Mouse (Mus musculus): ENCODE data around the gene Otulinl. TPM values are rescaled to one million over a fixed set of nuclear protein-coding genes. Genes with fewer than 3 reads are reported as not detected.

The Otulinl gene
- polyA plus RNA-seq, 1 experiment: 12.2 TPM

- WGBS: 77% methylated on average over 3 of the region's 3 CpGs
- Histone ChIP-seq H3K4me1 (ENCODE audit: control insufficient read depth, insufficient read depth, low read length) (no peaks in the 10 kb centered on the region), H3K4me3 (replicated peaks; ENCODE audit: control insufficient read depth, low read depth, low read length) (no peak overlapping the region), H3K27ac (ENCODE audit: control insufficient read depth, insufficient read depth, low read depth, low read length, poor library complexity) (no peak overlapping the region)
- TF ChIP-seq CTCF (IDR thresholded peaks at IDR 0.05; ENCODE audit: control insufficient read depth, insufficient read depth, low read length) (no peak), POLR2A (IDR thresholded peaks at IDR 0.05; ENCODE audit: borderline replicate concordance, control insufficient read depth, low read depth, low read length) (no peak)
Observed at GRCm38 (mm10) chr15:27645250-27645649, 36.1 kb downstream of the Otulinl start.

GRCm38 (mm10) chr15:27642895-27643294, 38.5 kb downstream of the Otulinl start:
- Histone ChIP-seq H3K27ac (ENCODE audit: control insufficient read depth, insufficient read depth, low read depth, low read length, poor library complexity) (no peak overlapping the region), H3K4me1 (ENCODE audit: control insufficient read depth, insufficient read depth, low read length) (no peaks in the 10 kb centered on the region), H3K4me3 (replicated peaks; ENCODE audit: control insufficient read depth, low read depth, low read length) (no peak overlapping the region)
- TF ChIP-seq CTCF (IDR thresholded peaks at IDR 0.05; ENCODE audit: control insufficient read depth, insufficient read depth, low read length): peak; percentile 72
- no peak for TF ChIP-seq POLR2A (IDR thresholded peaks at IDR 0.05; ENCODE audit: borderline replicate concordance, control insufficient read depth, low read depth, low read length)
- WGBS: 80% methylated on average over 3 of the region's 3 CpGs

GRCm38 (mm10) chr15:27641171-27641570, 40.2 kb downstream of the Otulinl start:
- Histone ChIP-seq H3K4me1 (ENCODE audit: control insufficient read depth, insufficient read depth, low read length) (no peaks in the 10 kb centered on the region), H3K4me3 (replicated peaks; ENCODE audit: control insufficient read depth, low read depth, low read length) (no peak overlapping the region), H3K27ac (ENCODE audit: control insufficient read depth, insufficient read depth, low read depth, low read length, poor library complexity) (no peak overlapping the region)
- WGBS: 8% methylated on average over 12 of the region's 12 CpGs
- TF ChIP-seq POLR2A (IDR thresholded peaks at IDR 0.05; ENCODE audit: borderline replicate concordance, control insufficient read depth, low read depth, low read length) (no peak), CTCF (IDR thresholded peaks at IDR 0.05; ENCODE audit: control insufficient read depth, insufficient read depth, low read length) (no peak)

GRCm38 (mm10) chr15:27633941-27634900, 47.2 kb downstream of the Otulinl start:
- H3K4me1 ChIP-seq (ENCODE audit: control insufficient read depth, insufficient read depth, low read length): no peaks in the 10 kb centered on the region; the same call in 1 of the 2 replicates
- H3K27ac ChIP-seq (ENCODE audit: control insufficient read depth, insufficient read depth, low read depth, low read length, poor library complexity): no peak overlapping the region
- H3K4me3 ChIP-seq (replicated peaks; ENCODE audit: control insufficient read depth, low read depth, low read length): no peak overlapping the region
- WGBS: 62% methylated on average over 8 of the region's 8 CpGs
- TF ChIP-seq CTCF (IDR thresholded peaks at IDR 0.05; ENCODE audit: control insufficient read depth, insufficient read depth, low read length) (no peak), POLR2A (IDR thresholded peaks at IDR 0.05; ENCODE audit: borderline replicate concordance, control insufficient read depth, low read depth, low read length) (no peak)

DNA sequence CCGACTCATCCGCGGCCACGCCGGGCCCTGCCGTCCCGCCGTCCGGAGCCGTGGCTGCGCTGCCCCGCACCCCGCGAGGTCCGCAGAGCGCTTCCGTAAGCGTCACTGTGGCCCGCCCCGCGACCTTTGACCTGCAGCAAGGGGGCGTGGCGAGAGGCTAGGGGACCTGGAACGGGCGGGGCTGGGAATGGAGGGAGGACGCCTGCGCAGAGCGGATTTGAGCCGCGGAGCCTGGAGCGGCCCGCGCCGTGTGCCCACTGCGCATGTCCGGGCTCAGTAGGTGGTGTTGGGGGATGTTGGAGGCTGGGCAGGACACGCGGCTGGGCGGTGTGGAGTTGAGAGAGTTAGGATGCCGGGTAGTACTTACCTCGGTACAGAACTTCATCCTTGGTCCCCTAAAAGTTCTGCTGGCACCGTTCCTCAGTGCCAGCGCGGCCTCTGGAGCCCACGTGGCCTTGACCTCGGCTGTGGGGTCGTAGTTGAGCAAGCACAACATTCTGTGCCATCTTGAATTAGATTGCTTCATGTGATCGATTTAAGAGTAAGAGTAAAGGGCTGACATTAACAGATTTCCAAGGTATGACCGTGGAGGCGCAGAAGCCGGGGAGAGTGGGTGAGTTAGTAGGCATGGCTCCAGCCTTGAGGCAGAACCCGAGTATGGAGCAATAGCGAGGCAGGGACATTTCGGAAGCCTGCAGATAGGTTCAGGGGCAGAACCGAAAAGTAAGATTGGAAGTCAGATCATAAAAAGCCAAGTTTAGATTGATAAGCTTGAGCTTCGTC, 50.6 kb downstream of the Otulinl start, which contains the start of gene Otulin:
Otulin (minus strand) TSS at position 93 of the 783 bp plus-strand sequence.
- WGBS: 8% methylated on average over 56 of the region's 56 CpGs
- Histone ChIP-seq H3K4me3 (replicated peaks; ENCODE audit: control insufficient read depth, low read depth, low read length) (peak within 1 kb of the TSS; percentile 73), H3K27ac (ENCODE audit: control insufficient read depth, insufficient read depth, low read depth, low read length, poor library complexity) (peak within 1 kb of the TSS; percentile 80), H3K4me1 (ENCODE audit: control insufficient read depth, insufficient read depth, low read length) (peaks cover 13% of the 10 kb centered on the region; the same call in 1 of the 2 replicates)
- no peak; the same call in 1 of the 2 replicates for TF ChIP-seq CTCF (IDR thresholded peaks at IDR 0.05; ENCODE audit: control insufficient read depth, insufficient read depth, low read length)
- TF ChIP-seq POLR2A (IDR thresholded peaks at IDR 0.05; ENCODE audit: borderline replicate concordance, control insufficient read depth, low read depth, low read length): peak; percentile 72; the same call in 1 of the 2 replicates

DNA sequence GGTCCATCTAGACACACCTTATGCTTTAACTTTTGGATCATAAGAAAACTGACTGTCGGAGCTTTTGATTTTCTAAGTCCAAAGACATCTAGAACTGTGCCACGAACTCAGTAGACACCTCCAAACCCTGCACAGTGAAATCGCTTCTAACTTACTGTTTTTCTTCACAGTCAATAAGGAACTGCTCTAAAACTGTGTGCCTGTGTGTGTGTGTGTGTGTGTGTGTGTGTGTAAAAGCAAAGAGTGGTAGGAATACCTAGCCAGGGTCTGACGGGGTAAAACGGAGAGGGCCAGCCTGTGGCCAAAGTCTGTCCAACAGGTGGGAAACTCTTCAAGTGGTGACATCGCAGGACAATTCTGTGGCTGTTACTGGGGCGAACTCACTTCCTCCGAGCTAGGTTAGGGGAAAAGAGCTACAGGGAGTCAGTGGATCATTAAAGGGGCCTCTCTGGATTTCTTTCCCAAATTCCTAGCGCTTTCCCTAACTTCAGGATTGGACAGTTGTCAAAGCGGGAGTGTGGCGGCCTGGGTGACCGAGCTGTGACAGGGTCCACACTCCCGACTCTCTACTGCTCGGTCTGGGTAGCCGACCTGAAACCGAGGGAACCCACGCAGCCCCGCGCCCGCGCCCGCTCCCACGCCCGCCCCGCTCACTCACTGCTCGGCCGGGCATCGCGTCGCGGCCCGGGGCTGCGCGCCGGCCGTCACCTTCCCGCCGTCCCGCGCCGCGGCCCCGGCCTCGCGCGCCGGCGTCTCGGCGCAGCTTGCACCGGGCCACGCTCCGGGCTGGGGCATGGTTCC, 51.4 kb downstream of the Otulinl start:
- Histone ChIP-seq H3K4me1 (ENCODE audit: control insufficient read depth, insufficient read depth, low read length) (peaks cover 15% of the 10 kb centered on the region; the same call in 1 of the 2 replicates), H3K27ac (ENCODE audit: control insufficient read depth, insufficient read depth, low read depth, low read length, poor library complexity) (peak overlapping the region; percentile 80), H3K4me3 (replicated peaks; ENCODE audit: control insufficient read depth, low read depth, low read length) (peak overlapping the region; percentile 73)
- TF ChIP-seq CTCF (IDR thresholded peaks at IDR 0.05; ENCODE audit: control insufficient read depth, insufficient read depth, low read length) (no peak), POLR2A (IDR thresholded peaks at IDR 0.05; ENCODE audit: borderline replicate concordance, control insufficient read depth, low read depth, low read length) (no peak)
- under 1% methylated on average over 53 of the region's 53 CpGs for WGBS

DNA sequence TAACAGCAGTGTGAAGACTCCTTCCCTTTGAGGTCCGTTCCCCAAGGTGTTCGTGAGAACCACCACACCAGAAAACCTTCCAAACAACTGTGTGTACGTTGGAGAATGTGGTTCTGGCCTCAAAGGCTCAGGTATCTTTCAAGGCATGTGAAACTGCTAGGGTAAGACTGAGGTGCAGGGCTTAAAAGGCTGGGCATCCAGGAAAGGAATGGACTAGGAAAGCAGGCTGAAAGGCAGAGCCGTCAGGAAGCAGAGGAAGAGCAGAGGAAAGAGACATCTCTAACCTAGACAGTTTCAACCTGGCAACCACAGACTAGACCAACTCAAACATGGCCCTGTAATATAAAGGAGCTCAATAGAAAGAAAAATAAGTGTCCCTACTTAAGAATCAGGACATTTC, 52.3 kb downstream of the Otulinl start:
- Histone ChIP-seq H3K27ac (ENCODE audit: control insufficient read depth, insufficient read depth, low read depth, low read length, poor library complexity) (no peak overlapping the region), H3K4me3 (replicated peaks; ENCODE audit: control insufficient read depth, low read depth, low read length) (no peak overlapping the region), H3K4me1 (ENCODE audit: control insufficient read depth, insufficient read depth, low read length) (peaks cover 17% of the 10 kb centered on the region; the same call in 1 of the 2 replicates)
- TF ChIP-seq POLR2A (IDR thresholded peaks at IDR 0.05; ENCODE audit: borderline replicate concordance, control insufficient read depth, low read depth, low read length) (no peak), CTCF (IDR thresholded peaks at IDR 0.05; ENCODE audit: control insufficient read depth, insufficient read depth, low read length) (no peak)
- whole genome bisulfite sequencing: 59% methylated on average over 4 of the region's 4 CpGs
